Mouse (Mus musculus): Measurements from ENCODE around the gene Mrpl39. TPM values are rescaled to one million over a fixed set of nuclear protein-coding genes. Genes with fewer than 3 reads are reported as not detected.

The Mrpl39 gene
- polyA plus RNA-seq, 1 experiment: 79.8 TPM

DNA sequence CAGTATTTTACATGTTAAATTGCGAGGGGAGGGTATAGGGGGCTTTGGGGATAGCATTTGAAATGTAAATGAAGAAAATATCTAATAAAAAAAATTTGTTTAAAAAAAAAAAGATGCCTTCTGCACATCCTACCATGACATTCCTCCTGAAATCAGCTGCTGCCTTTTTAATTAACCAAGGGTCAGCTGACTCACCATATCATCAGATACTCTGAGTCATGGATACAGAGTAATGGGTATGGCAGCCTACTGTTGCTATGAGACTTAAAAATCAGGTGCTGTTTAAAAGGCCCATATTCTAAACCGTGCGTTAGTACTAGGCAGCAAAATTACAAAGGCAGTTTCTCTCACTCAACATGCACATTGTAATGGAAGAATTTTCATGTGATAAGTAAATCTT, 58.2 kb downstream of the Mrpl39 start:
- H3K4me1 ChIP-seq (ENCODE audit: control insufficient read depth, insufficient read depth, insufficient read length, low read length): no peaks in the 10 kb centered on the region
- H3K27ac ChIP-seq (replicated peaks; ENCODE audit: low read depth, low read length): no peak overlapping the region
- H3K4me3 ChIP-seq (ENCODE audit: insufficient read depth, low read depth, low read length): no peak overlapping the region

Other genes starting within 250 kb of the Mrpl39 start
- gene A730009L09Rik, start 220.6 kb downstream of the Mrpl39 start, polyA plus RNA-seq (2012; ENCODE audit: insufficient read depth, insufficient read length, missing spikeins): not detected in 2 replicates
- 26.8 and 36.1 TPM in 2 replicates for gene Jam2, start 38.4 kb upstream of the Mrpl39 start, polyA plus RNA-seq (2012; ENCODE audit: insufficient read depth, insufficient read length, missing spikeins)
- gene Gabpa, start 99.2 kb upstream of the Mrpl39 start, polyA plus RNA-seq (2012; ENCODE audit: insufficient read depth, insufficient read length, missing spikeins): 45.9 and 68.9 TPM in 2 replicates
- gene Atp5j, start 99.9 kb upstream of the Mrpl39 start, polyA plus RNA-seq (2012; ENCODE audit: insufficient read depth, insufficient read length, missing spikeins): 659 and 718 TPM in 2 replicates

Data from brown adipose tissue, adult 24 weeks (tissue).